Mouse (Mus musculus) liver, embryonic 12.5 days (tissue): ENCODE measurements around the gene Sec14l3. TPM values are rescaled to one million over a fixed set of nuclear protein-coding genes. Genes with fewer than 3 reads are reported as not detected.
"Not testable (repeated sequence)": the region's sequence is repeated elsewhere in the genome, so short reads cannot be mapped to it uniquely, and the experiment has no call there.

Experiments used
- ATAC-seq: fragments of 200-750 bp; cut with Nextera tagmentation; 2 replicates; pipeline ENCODE4 v1.8.0; 2017; ENCODE audit warnings: moderate number of reproducible peaks, mild to moderate bottlenecking, moderate library complexity
- H3K27ac ChIP-seq: fragments of 300-500 bp; sonication (generic); 2 replicates; pipeline ENCODE4 v1.5.1; 2016; ENCODE audit warnings: mild to moderate bottlenecking
- H3K27me3 ChIP-seq: fragments of 300-500 bp; sonication (generic); replicated peaks from 2 replicates; pipeline ENCODE4 v1.6.1; 2016; ENCODE audit warnings: mild to moderate bottlenecking, moderate library complexity
- H3K36me3 ChIP-seq: fragments of 300-500 bp; sonication (generic); 2 replicates; pipeline ENCODE4 v1.6.1; 2016; ENCODE audit warnings: mild to moderate bottlenecking, moderate library complexity
- H3K4me1 ChIP-seq: fragments of 300-500 bp; sonication (generic); 2 replicates; pipeline ENCODE4 v1.6.1; 2016
- H3K4me2 ChIP-seq: fragments of 300-500 bp; sonication (generic); 2 replicates; pipeline ENCODE4 v1.6.1; 2016; ENCODE audit warnings: mild to moderate bottlenecking, moderate library complexity
- H3K4me3 ChIP-seq: fragments of 300-500 bp; sonication (generic); 2 replicates; pipeline ENCODE4 v1.5.1; 2016; ENCODE audit warnings: mild to moderate bottlenecking, moderate library complexity
- H3K9ac ChIP-seq: fragments of 300-500 bp; sonication (generic); 2 replicates; pipeline ENCODE4 v1.6.1; 2016; ENCODE audit warnings: mild to moderate bottlenecking, moderate library complexity
- H3K9me3 ChIP-seq: fragments of 300-500 bp; sonication (generic); replicated peaks from 2 replicates; pipeline ENCODE4 v1.6.1; 2016; ENCODE audit warnings: mild to moderate bottlenecking, moderate library complexity
- WGBS: fragments of 180-500 bp; shearing (Covaris S2); methylation state at CpG from one replicate; pipeline ENCODE4 v1.1.7; 2016; ENCODE audit not compliant: insufficient replicate concordance; 5-methylcytosine and 5-hydroxymethylcytosine counted together
- polyA plus RNA-seq: library from polyadenylated mRNA; unstranded; fragments of >200 nt; fragmentation: Nextera tagmentation; extraction: Ambion mirVana; gene quantifications from 2 replicates; pipeline ENCODE4 v1.2.1, GENCODE M21; 2016

Gene Sec14l3
- polyA plus RNA-seq, 1 experiment from 2014 or later = not detected

GRCm38 (mm10) chr11:4108691-4109090 is 44.0 kb downstream of the Sec14l3 start:
- 0 out of 2 replicates have a peak, but pooled peaks cover 6% of the 10 kb centered on the region for H3K36me3 ChIP-seq
- H3K4me3 ChIP-seq = no peak overlapping the region
- no peak overlapping the region for H3K4me2 ChIP-seq
- no peaks in the 10 kb centered on the region; the same call in 1 of the 2 replicates for H3K27me3 ChIP-seq
- no peak for ATAC-seq
- 61% methylated on average over 7 of the region's 7 CpGs for WGBS
- H3K9me3 ChIP-seq = no peaks in the 10 kb centered on the region
- H3K4me1 ChIP-seq = no peaks in the 10 kb centered on the region
- no peak overlapping the region for H3K27ac ChIP-seq
- H3K9ac ChIP-seq = no peak overlapping the region

GRCm38 (mm10) chr11:4112033-4112432 is 47.4 kb downstream of the Sec14l3 start:
- Histone ChIP-seq H3K4me3 (no peak overlapping the region), H3K27ac (no peak overlapping the region), H3K27me3 (peaks cover 12% of the 10 kb centered on the region), H3K4me1 (peaks cover 15% of the 10 kb centered on the region), H3K9me3 (no peaks in the 10 kb centered on the region), H3K9ac (no peak overlapping the region), H3K4me2 (no peak overlapping the region), H3K36me3 (0 out of 2 replicates have a peak, but pooled peaks cover 4% of the 10 kb centered on the region)
- ATAC-seq = no peak
- WGBS = 68% methylated on average over 4 of the region's 4 CpGs

- H3K4me2 ChIP-seq = no peak overlapping the region
- peaks cover 20% of the 10 kb centered on the region for H3K27me3 ChIP-seq
- 0 out of 2 replicates have a peak, but pooled peaks cover 4% of the 10 kb centered on the region for H3K36me3 ChIP-seq
- H3K9ac ChIP-seq = no peak overlapping the region
- WGBS = 76% methylated on average over 6 of the region's 6 CpGs
- H3K27ac ChIP-seq = no peak overlapping the region
- peaks cover 24% of the 10 kb centered on the region for H3K4me1 ChIP-seq
- H3K4me3 ChIP-seq = no peak overlapping the region
- no peak for ATAC-seq
- H3K9me3 ChIP-seq = no peaks in the 10 kb centered on the region
Measured at GRCm38 (mm10) chr11:4112861-4113260, 48.2 kb downstream of the Sec14l3 start.

GRCm38 (mm10) chr11:4113496-4113895 is 48.9 kb downstream of the Sec14l3 start:
- 65% methylated on average over 4 of the region's 4 CpGs for WGBS
- no peak overlapping the region for H3K9ac ChIP-seq
- no peak overlapping the region for H3K4me2 ChIP-seq
- H3K4me1 ChIP-seq = peaks cover 30% of the 10 kb centered on the region
- 0 out of 2 replicates have a peak, but pooled peaks cover 1% of the 10 kb centered on the region for H3K36me3 ChIP-seq
- no peak overlapping the region for H3K27ac ChIP-seq
- no peak overlapping the region for H3K4me3 ChIP-seq
- peaks cover 27% of the 10 kb centered on the region for H3K27me3 ChIP-seq
- no peak for ATAC-seq
- no peaks in the 10 kb centered on the region for H3K9me3 ChIP-seq

GRCm38 (mm10) chr11:4113970-4114369 is 49.3 kb downstream of the Sec14l3 start:
- H3K36me3 ChIP-seq = no peaks in the 10 kb centered on the region
- H3K27me3 ChIP-seq = peaks cover 31% of the 10 kb centered on the region
- no peak overlapping the region for H3K4me2 ChIP-seq
- no peaks in the 10 kb centered on the region for H3K9me3 ChIP-seq
- no peak overlapping the region for H3K4me3 ChIP-seq
- no peak for ATAC-seq
- 36% methylated on average over 6 of the region's 6 CpGs for WGBS
- peaks cover 35% of the 10 kb centered on the region for H3K4me1 ChIP-seq
- no peak overlapping the region for H3K9ac ChIP-seq
- H3K27ac ChIP-seq = no peak overlapping the region

- not testable (repeated sequence) for ATAC-seq, H3K9ac ChIP-seq, H3K27ac ChIP-seq, H3K4me3 ChIP-seq, H3K9me3 ChIP-seq, H3K36me3 ChIP-seq, H3K4me2 ChIP-seq
- Histone ChIP-seq H3K4me1 (peaks cover 40% of the 10 kb centered on the region), H3K27me3 (peaks cover 37% of the 10 kb centered on the region)
- WGBS = 67% methylated on average over 6 of the region's 6 CpGs
Measured at GRCm38 (mm10) chr11:4114541-4114940, 49.9 kb downstream of the Sec14l3 start.

GRCm38 (mm10) chr11:4115407-4115806 is 50.8 kb downstream of the Sec14l3 start:
- H3K27me3 ChIP-seq = peaks cover 46% of the 10 kb centered on the region
- ATAC-seq = no peak
- no peak overlapping the region for H3K27ac ChIP-seq
- H3K9ac ChIP-seq = no peak overlapping the region
- no peak overlapping the region for H3K4me3 ChIP-seq
- no peaks in the 10 kb centered on the region for H3K9me3 ChIP-seq
- H3K36me3 ChIP-seq = no peaks in the 10 kb centered on the region
- peaks cover 43% of the 10 kb centered on the region for H3K4me1 ChIP-seq
- H3K4me2 ChIP-seq = no peak overlapping the region
- WGBS = 86% methylated on average over 4 of the region's 4 CpGs

- Histone ChIP-seq H3K4me1 (peaks cover 43% of the 10 kb centered on the region), H3K9ac (0 out of 2 replicates have a peak overlapping the region, but pooled peaks have one; percentile 51), H3K4me2 (peak overlapping the region; percentile 73), H3K36me3 (no peaks in the 10 kb centered on the region), H3K4me3 (0 out of 2 replicates have a peak overlapping the region, but pooled peaks have one; percentile 1), H3K27me3 (peaks cover 52% of the 10 kb centered on the region), H3K9me3 (no peaks in the 10 kb centered on the region), H3K27ac (no peak overlapping the region)
- 32% methylated on average over 11 of the region's 11 CpGs for WGBS
- ATAC-seq = peak; percentile 44
Measured at GRCm38 (mm10) chr11:4116458-4117141, 52.0 kb downstream of the Sec14l3 start.

- no peaks in the 10 kb centered on the region for H3K9me3 ChIP-seq
- peak overlapping the region; percentile 54 for H3K4me3 ChIP-seq
- peaks cover 52% of the 10 kb centered on the region for H3K27me3 ChIP-seq
- WGBS = 20% methylated on average over 3 of the region's 3 CpGs
- H3K36me3 ChIP-seq = no peaks in the 10 kb centered on the region
- peak overlapping the region; percentile 51 for H3K9ac ChIP-seq
- ATAC-seq = peak; percentile 55
- H3K27ac ChIP-seq = no peak overlapping the region
- H3K4me1 ChIP-seq = peaks cover 43% of the 10 kb centered on the region
- H3K4me2 ChIP-seq = peak overlapping the region; percentile 73
Measured at GRCm38 (mm10) chr11:4117372-4118071, 52.9 kb downstream of the Sec14l3 start.

- no peak overlapping the region for H3K27ac ChIP-seq
- H3K27me3 ChIP-seq = peaks cover 52% of the 10 kb centered on the region
- peak overlapping the region; percentile 73 for H3K4me2 ChIP-seq
- H3K4me1 ChIP-seq = peaks cover 50% of the 10 kb centered on the region
- no peaks in the 10 kb centered on the region for H3K36me3 ChIP-seq
- H3K4me3 ChIP-seq = peak overlapping the region; percentile 54
- WGBS = 3% methylated on average over 41 of the region's 41 CpGs
- ATAC-seq = peak; percentile 41; the same call in 1 of the 2 replicates
- no peaks in the 10 kb centered on the region for H3K9me3 ChIP-seq
- peak overlapping the region; percentile 51 for H3K9ac ChIP-seq
Measured at GRCm38 (mm10) chr11:4118081-4118921, 53.7 kb downstream of the Sec14l3 start.

GRCm38 (mm10) chr11:4119635-4120034 is 55.0 kb downstream of the Sec14l3 start:
- no peak overlapping the region for H3K9ac ChIP-seq
- no peak overlapping the region for H3K4me3 ChIP-seq
- no peaks in the 10 kb centered on the region for H3K36me3 ChIP-seq
- WGBS = 14% methylated on average over 5 of the region's 5 CpGs
- peaks cover 52% of the 10 kb centered on the region for H3K27me3 ChIP-seq
- H3K9me3 ChIP-seq = no peaks in the 10 kb centered on the region; the same call in 1 of the 2 replicates
- no peak for ATAC-seq
- no peak overlapping the region for H3K4me2 ChIP-seq
- no peak overlapping the region for H3K27ac ChIP-seq
- H3K4me1 ChIP-seq = peaks cover 50% of the 10 kb centered on the region
